Mouse (Mus musculus) cerebellum, adult 2 months (tissue): ENCODE data around the gene Eef2k.

Experiments
- CTCF ChIP-seq: fragments of 200-500 bp; IDR thresholded peaks from 2 replicates; pipeline ENCODE4 v1.5.1; 2011; ENCODE audit warnings: low read depth, mild to moderate bottlenecking, control low read depth, low read length, moderate library complexity, borderline replicate concordance; ENCODE audit not compliant: insufficient read depth
- POLR2A ChIP-seq: fragments of 200-500 bp; IDR thresholded peaks from 2 replicates; pipeline ENCODE4 v1.6.1; 2011; ENCODE audit warnings: low read length, control low read depth, borderline replicate concordance; ENCODE audit not compliant: insufficient read depth

DNA sequence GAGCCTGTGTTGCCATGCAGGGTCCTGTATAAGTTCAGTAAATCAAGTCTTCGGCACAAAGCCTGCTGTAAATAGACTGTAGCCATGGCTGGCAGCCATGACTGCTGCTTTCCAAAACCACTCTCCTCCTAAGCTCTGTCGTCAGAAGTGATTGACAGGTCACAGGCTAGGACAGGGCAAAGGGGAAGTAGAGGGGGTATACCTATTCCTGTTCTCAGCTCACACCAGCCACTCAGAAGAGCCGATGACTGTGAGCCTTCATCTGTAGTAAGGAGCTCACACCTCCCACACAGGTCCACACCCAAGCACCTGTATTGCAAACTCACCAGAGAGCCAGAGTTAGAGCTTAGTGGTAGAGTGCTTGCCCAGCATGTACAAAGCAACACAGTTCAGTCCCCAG, 46.3 kb upstream of the Eef2k start:
- TF ChIP-seq CTCF, result no peak
- no peak for TF ChIP-seq POLR2A
